Mouse (Mus musculus) heart, embryonic 15.5 days (tissue): Measurements from ENCODE around the gene Apbb1. TPM values are rescaled to one million over a fixed set of nuclear protein-coding genes. Genes with fewer than 3 reads are reported as not detected.
A peak's percentile ranks its signal among the peaks of the same experiment; 100 is the strongest.

Experiments
- ATAC-seq: fragments of 200-750 bp; cut with Nextera tagmentation; replicated peaks from 2 replicates; pipeline ENCODE4 v1.8.0; 2017; ENCODE audit warnings: low read depth, moderate TSS enrichment; ENCODE audit not compliant: insufficient number of reproducible peaks, insufficient read depth, low FRiP score
- H3K27ac ChIP-seq: fragments of 300-500 bp; sonication (generic); 2 replicates; pipeline ENCODE4 v1.5.1; 2015; ENCODE audit warnings: mild to moderate bottlenecking, inconsistent platforms
- H3K27me3 ChIP-seq: fragments of 300-500 bp; sonication (generic); 2 replicates; pipeline ENCODE4 v1.6.1; 2015; ENCODE audit warnings: inconsistent platforms
- H3K36me3 ChIP-seq: fragments of 300-500 bp; sonication (generic); 2 replicates; pipeline ENCODE4 v1.6.1; 2015; ENCODE audit warnings: mild to moderate bottlenecking, inconsistent platforms
- H3K4me1 ChIP-seq: fragments of 300-500 bp; sonication (generic); replicated peaks from 2 replicates; pipeline ENCODE4 v1.6.1; 2015; ENCODE audit warnings: inconsistent platforms
- H3K4me2 ChIP-seq: fragments of 300-500 bp; sonication (generic); 2 replicates; pipeline ENCODE4 v1.6.1; 2015; ENCODE audit warnings: inconsistent platforms, mild to moderate bottlenecking, moderate library complexity
- H3K4me3 ChIP-seq: fragments of 300-500 bp; sonication (generic); 2 replicates; pipeline ENCODE4 v1.5.1; 2015; ENCODE audit warnings: mild to moderate bottlenecking, inconsistent platforms
- H3K9ac ChIP-seq: fragments of 300-500 bp; sonication (generic); 2 replicates; pipeline ENCODE4 v1.6.1; 2015; ENCODE audit warnings: mild to moderate bottlenecking, inconsistent platforms
- H3K9me3 ChIP-seq: fragments of 300-500 bp; sonication (generic); replicated peaks from 2 replicates; pipeline ENCODE4 v1.6.1; 2016; ENCODE audit warnings: inconsistent platforms
- WGBS: fragments of 180-500 bp; shearing (Covaris S2); methylation state at CpG from one replicate; pipeline ENCODE4 v1.1.7; 2015; ENCODE audit warnings: mixed read lengths; 5-methylcytosine and 5-hydroxymethylcytosine counted together
- polyA plus RNA-seq: library from polyadenylated mRNA; unstranded; fragments of >200 nt; fragmentation: Nextera tagmentation; extraction: Ambion mirVana; gene quantifications from 2 replicates; pipeline ENCODE4 v1.2.1, GENCODE M21; 2015

Apbb1 gene
- polyA plus RNA-seq, 1 experiment from 2014 or later: 40.4 TPM

GRCm38 (mm10) chr7:105519336-105519735 is 62.1 kb downstream of the Apbb1 start:
- no peak for ATAC-seq
- Histone ChIP-seq H3K4me2 (no peak overlapping the region), H3K9me3 (no peaks in the 10 kb centered on the region), H3K36me3 (no peaks in the 10 kb centered on the region), H3K27ac (no peak overlapping the region), H3K9ac (no peak overlapping the region), H3K4me1 (no peaks in the 10 kb centered on the region), H3K4me3 (no peak overlapping the region), H3K27me3 (0 out of 2 replicates have a peak, but pooled peaks cover 4% of the 10 kb centered on the region)
- 65% methylated on average over 11 of the region's 11 CpGs for WGBS

GRCm38 (mm10) chr7:105516669-105517360 is 64.6 kb downstream of the Apbb1 start:
- H3K9ac ChIP-seq: no peak overlapping the region
- no peak overlapping the region for H3K4me3 ChIP-seq
- no peak overlapping the region for H3K27ac ChIP-seq
- H3K27me3 ChIP-seq: 0 out of 2 replicates have a peak, but pooled peaks cover 4% of the 10 kb centered on the region
- 43% methylated on average over 9 of the region's 9 CpGs for WGBS
- H3K36me3 ChIP-seq: no peaks in the 10 kb centered on the region
- H3K4me2 ChIP-seq: no peak overlapping the region
- ATAC-seq: no peak
- H3K9me3 ChIP-seq: no peaks in the 10 kb centered on the region
- no peaks in the 10 kb centered on the region for H3K4me1 ChIP-seq

- Histone ChIP-seq H3K9ac (no peak overlapping the region), H3K4me2 (no peak overlapping the region), H3K4me1 (no peaks in the 10 kb centered on the region), H3K27ac (no peak overlapping the region), H3K9me3 (no peaks in the 10 kb centered on the region), H3K36me3 (no peaks in the 10 kb centered on the region), H3K4me3 (no peak overlapping the region), H3K27me3 (0 out of 2 replicates have a peak, but pooled peaks cover 4% of the 10 kb centered on the region)
- 8% methylated on average over 5 of the region's 5 CpGs for WGBS
- ATAC-seq: no peak
Measured at GRCm38 (mm10) chr7:105515178-105515577, 66.3 kb downstream of the Apbb1 start.

- WGBS: 54% methylated on average over 5 of the region's 5 CpGs
- ATAC-seq: no peak
Measured at GRCm38 (mm10) chr7:105514561-105514960, 66.9 kb downstream of the Apbb1 start.

GRCm38 (mm10) chr7:105513845-105514291 is 67.6 kb downstream of the Apbb1 start:
- H3K27me3 ChIP-seq: 0 out of 2 replicates have a peak, but pooled peaks cover 4% of the 10 kb centered on the region
- H3K36me3 ChIP-seq: no peaks in the 10 kb centered on the region
- H3K9me3 ChIP-seq: no peaks in the 10 kb centered on the region
- WGBS: 46% methylated on average over 5 of the region's 5 CpGs
- H3K4me3 ChIP-seq: no peak overlapping the region
- H3K4me1 ChIP-seq: no peaks in the 10 kb centered on the region
- no peak overlapping the region for H3K9ac ChIP-seq
- no peak for ATAC-seq
- no peak overlapping the region for H3K27ac ChIP-seq
- H3K4me2 ChIP-seq: no peak overlapping the region

More at GRCm38 (mm10) chr7:105514561-105514960, 66.9 kb downstream of the Apbb1 start:
- Histone ChIP-seq H3K36me3 (no peaks in the 10 kb centered on the region), H3K9ac (no peak overlapping the region), H3K4me3 (no peak overlapping the region), H3K4me1 (no peaks in the 10 kb centered on the region), H3K27me3 (0 out of 2 replicates have a peak, but pooled peaks cover 4% of the 10 kb centered on the region), H3K9me3 (no peaks in the 10 kb centered on the region), H3K4me2 (no peak overlapping the region), H3K27ac (no peak overlapping the region)

GRCm38 (mm10) chr7:105510143-105510542 is 71.3 kb downstream of the Apbb1 start:
- WGBS: 50% methylated on average over 5 of the region's 5 CpGs
- Histone ChIP-seq H3K27me3 (no peaks in the 10 kb centered on the region), H3K4me2 (no peak overlapping the region), H3K36me3 (no peaks in the 10 kb centered on the region), H3K4me1 (no peaks in the 10 kb centered on the region), H3K4me3 (no peak overlapping the region), H3K9ac (no peak overlapping the region), H3K9me3 (no peaks in the 10 kb centered on the region), H3K27ac (no peak overlapping the region)
- 0 out of 2 replicates have a peak, but pooled peaks have one; percentile 35 for ATAC-seq

Other genes with a start within 250 kb of the Apbb1 start
- gene Olfr690, start 247.5 kb downstream of the Apbb1 start, polyA plus RNA-seq: not detected in 2 replicates
- gene Olfr691, start 239.4 kb downstream of the Apbb1 start, polyA plus RNA-seq: not detected in 2 replicates
- gene Olfr692, start 213.4 kb downstream of the Apbb1 start, polyA plus RNA-seq: not detected in 2 replicates
- not detected in 2 replicates for gene Gm5901, start 206.6 kb downstream of the Apbb1 start, polyA plus RNA-seq
- 24.7 and 35.4 TPM in 2 replicates for gene Fam160a2, start 181.6 kb downstream of the Apbb1 start, polyA plus RNA-seq
- gene Cnga4, start 177.1 kb downstream of the Apbb1 start, polyA plus RNA-seq: not detected in 2 replicates
- 0.05 TPM in 1 of 2 replicates, not detected in the other for gene Cckbr, start 155.9 kb downstream of the Apbb1 start, polyA plus RNA-seq
- gene Cavin3, start 99.4 kb downstream of the Apbb1 start, polyA plus RNA-seq: 89.3 and 91.4 TPM in 2 replicates
- gene Smpd1, start 27.3 kb downstream of the Apbb1 start, polyA plus RNA-seq: 54.4 and 61.0 TPM in 2 replicates
- 0.24 and 2.3 TPM in 2 replicates for gene Hpx, start 18.5 kb upstream of the Apbb1 start, polyA plus RNA-seq
- 26.5 and 36.0 TPM in 2 replicates for gene Trim3, start 51.9 kb upstream of the Apbb1 start, polyA plus RNA-seq
- gene Timm10b, start 58.4 kb upstream of the Apbb1 start, polyA plus RNA-seq: 138 and 156 TPM in 2 replicates
- gene Arfip2, start 58.8 kb upstream of the Apbb1 start, polyA plus RNA-seq: 42.6 and 50.8 TPM in 2 replicates
- gene Gm45799, start 58.9 kb upstream of the Apbb1 start, polyA plus RNA-seq: 24.0 and 39.7 TPM in 2 replicates
- 0.72 and 0.91 TPM in 2 replicates for gene Dnhd1, start 69.2 kb upstream of the Apbb1 start, polyA plus RNA-seq
- gene Ilk, start 154.9 kb upstream of the Apbb1 start, polyA plus RNA-seq: 354 and 399 TPM in 2 replicates
- 18.7 and 23.2 TPM in 2 replicates for gene Rrp8, start 155.7 kb upstream of the Apbb1 start, polyA plus RNA-seq
- gene Taf10, start 162.7 kb upstream of the Apbb1 start, polyA plus RNA-seq: 90.0 and 105 TPM in 2 replicates
- gene Tpp1, start 170.6 kb upstream of the Apbb1 start, polyA plus RNA-seq: 72.8 and 77.1 TPM in 2 replicates
- 3.4 and 5.9 TPM in 2 replicates for gene Dchs1, start 206.0 kb upstream of the Apbb1 start, polyA plus RNA-seq
- 180 and 222 TPM in 2 replicates for gene Mrpl17, start 229.4 kb upstream of the Apbb1 start, polyA plus RNA-seq